Mouse (Mus musculus) central nervous system, embryonic 14 days (tissue): ENCODE results near the gene Gdpd4. TPM values are rescaled to one million over a fixed set of nuclear protein-coding genes. Genes with fewer than 3 reads are reported as not detected.

Experiments used
- polyA plus RNA-seq: library from polyadenylated mRNA; depleted of rRNA; stranded (reverse); fragments of >200 nt; gene quantifications from 2 replicates; pipeline ENCODE4 v1.2.3, GENCODE M21; 2012; rRNA removed

The Gdpd4 gene
- polyA plus RNA-seq = not detected in 2 replicates

DNA sequence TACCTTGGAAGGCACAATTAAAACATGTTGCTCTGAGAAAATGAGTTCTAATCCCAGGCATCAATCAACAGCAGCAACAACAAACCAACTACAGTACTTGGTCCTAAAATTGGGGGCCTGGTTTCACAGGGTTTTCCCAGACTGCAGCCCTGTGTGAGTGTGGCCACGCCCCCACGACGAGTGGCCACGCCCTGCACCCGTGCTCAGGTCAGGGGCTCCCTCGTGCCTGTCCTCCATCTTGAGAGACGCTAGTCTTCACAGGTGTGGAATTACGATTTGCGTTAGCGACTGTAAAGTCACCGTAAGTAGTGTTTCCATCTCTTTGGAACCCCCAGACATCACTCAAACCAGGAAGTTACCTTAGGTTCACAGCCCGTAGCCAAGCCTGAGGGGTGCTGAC lies at the start of gene Gdpd4:
Gene Gdpd4 (plus strand): TSS at position 214 of the 400 bp plus-strand sequence.

Other genes with a start within 250 kb of the Gdpd4 start
- gene Clns1a, start 223.3 kb upstream of the Gdpd4 start, polyA plus RNA-seq = 120 and 125 TPM in 2 replicates
- 8.4 and 8.9 TPM in 2 replicates for gene Aqp11, start 181.7 kb upstream of the Gdpd4 start, polyA plus RNA-seq
- gene Pak1, start 131.4 kb upstream of the Gdpd4 start, polyA plus RNA-seq = 100 and 104 TPM in 2 replicates
- gene Myo7a, start 199.6 kb downstream of the Gdpd4 start, polyA plus RNA-seq = 25.6 and 26.6 TPM in 2 replicates
- 0.28 and 0.51 TPM in 2 replicates for gene Omp, start 225.5 kb downstream of the Gdpd4 start, polyA plus RNA-seq